Mouse (Mus musculus) hindbrain, embryonic 14.5 days (tissue): ENCODE results near the gene Lsm12. TPM values are rescaled to one million over a fixed set of nuclear protein-coding genes. Genes with fewer than 3 reads are reported as not detected.

ENCODE experiments used
- ATAC-seq: fragments of 200-750 bp; cut with Nextera tagmentation; 2 replicates; pipeline ENCODE4 v1.8.0; 2017; ENCODE audit warnings: moderate number of reproducible peaks, mild to moderate bottlenecking, moderate TSS enrichment, moderate library complexity; ENCODE audit not compliant: low FRiP score
- DNase-seq: peaks from one replicate; pipeline ENCODE4 v3.0.0-alpha.2; 2015; ENCODE audit warnings: low spot score
- H3K27ac ChIP-seq: fragments of 300-500 bp; sonication (generic); 2 replicates; pipeline ENCODE4 v1.5.1; 2014; ENCODE audit warnings: mild to moderate bottlenecking, moderate library complexity
- H3K27me3 ChIP-seq: fragments of 300-500 bp; sonication (generic); 2 replicates; pipeline ENCODE4 v1.6.1; 2014; ENCODE audit warnings: mild to moderate bottlenecking, low read length, mixed read lengths; ENCODE audit not compliant: control insufficient read depth, insufficient read depth
- H3K36me3 ChIP-seq: fragments of 300-500 bp; sonication (generic); replicated peaks from 2 replicates; pipeline ENCODE4 v1.6.1; 2014; ENCODE audit not compliant: control insufficient read depth, insufficient read depth
- H3K4me1 ChIP-seq: fragments of 300-500 bp; sonication (generic); replicated peaks from 2 replicates; pipeline ENCODE4 v1.6.1; 2014; ENCODE audit warnings: antibody characterized with exemption, low read length, mixed read lengths; ENCODE audit not compliant: control insufficient read depth, insufficient read depth
- H3K4me2 ChIP-seq: fragments of 300-500 bp; sonication (generic); replicated peaks from 2 replicates; pipeline ENCODE4 v1.6.1; 2014; ENCODE audit warnings: mild to moderate bottlenecking, moderate library complexity
- H3K4me3 ChIP-seq: fragments of 300-500 bp; sonication (generic); replicated peaks from 2 replicates; pipeline ENCODE4 v1.5.1; 2014; ENCODE audit warnings: mild to moderate bottlenecking, low read length
- H3K9ac ChIP-seq: fragments of 300-500 bp; sonication (generic); 2 replicates; pipeline ENCODE4 v1.6.1; 2014
- H3K9me3 ChIP-seq: fragments of 300-500 bp; sonication (generic); 2 replicates; pipeline ENCODE4 v1.6.1; 2016; ENCODE audit warnings: low read length; ENCODE audit not compliant: control insufficient read depth
- WGBS: fragments of 180-500 bp; shearing (Covaris S2); extraction: QIAGEN DNeasy Blood & Tissue Kit; methylation state at CpG from one replicate; pipeline ENCODE4 v1.1.7; 2014; 5-methylcytosine and 5-hydroxymethylcytosine counted together
- polyA plus RNA-seq: library from polyadenylated mRNA; unstranded; fragments of >200 nt; fragmentation: Nextera tagmentation; extraction: Ambion mirVana; gene quantifications from 2 replicates; pipeline ENCODE4 v1.2.1, GENCODE M21; 2014

Gene Lsm12
- polyA plus RNA-seq, 1 experiment from 2014 or later: 78.6 TPM

GRCm38 (mm10) chr11:102217876-102218430 lies 32.9 kb upstream of the Lsm12 start:
- Histone ChIP-seq H3K4me2 (peak overlapping the region; percentile 45), H3K4me1 (peaks cover 41% of the 10 kb centered on the region), H3K27ac (peak overlapping the region; percentile 73; the same call in 1 of the 2 replicates), H3K9me3 (no peaks in the 10 kb centered on the region), H3K27me3 (no peaks in the 10 kb centered on the region), H3K4me3 (peak overlapping the region; percentile 7; the same call in 1 of the 2 replicates), H3K36me3 (peaks cover 26% of the 10 kb centered on the region), H3K9ac (peak overlapping the region; percentile 41)
- ATAC-seq: no peak
- 77% methylated on average over 7 of the region's 7 CpGs for WGBS
- DNase-seq: no peak

DNA sequence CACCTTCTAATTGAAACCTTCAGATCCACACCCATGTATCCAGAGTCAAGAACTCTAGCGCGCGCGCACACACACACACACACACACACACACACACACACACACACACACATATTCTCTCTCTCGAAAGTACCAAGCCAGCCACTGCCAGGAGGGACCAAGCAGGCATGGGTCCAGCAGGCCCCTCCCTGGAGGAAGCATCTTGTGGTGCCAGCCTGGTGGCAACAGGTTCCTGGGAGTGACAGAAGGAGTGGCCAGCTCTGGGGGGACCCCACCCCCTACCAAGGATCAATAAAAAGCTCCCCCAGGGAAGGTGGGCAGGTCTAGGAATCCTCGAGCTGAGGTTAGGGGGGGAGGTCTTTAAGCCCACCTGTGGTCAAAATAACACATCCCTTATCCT lies 32.3 kb upstream of the Lsm12 start:
- no peak overlapping the region for H3K4me3 ChIP-seq
- H3K4me1 ChIP-seq: peaks cover 41% of the 10 kb centered on the region

GRCm38 (mm10) chr11:102216886-102217240 lies 31.8 kb upstream of the Lsm12 start:
- no peaks in the 10 kb centered on the region for H3K9me3 ChIP-seq
- H3K4me3 ChIP-seq: no peak overlapping the region
- DNase-seq (no peak), ATAC-seq (no peak)
- no peak overlapping the region for H3K27ac ChIP-seq
- WGBS: 54% methylated on average over 5 of the region's 5 CpGs
- no peaks in the 10 kb centered on the region for H3K27me3 ChIP-seq
- peaks cover 20% of the 10 kb centered on the region for H3K36me3 ChIP-seq
- peaks cover 41% of the 10 kb centered on the region for H3K4me1 ChIP-seq
- no peak overlapping the region for H3K9ac ChIP-seq
- H3K4me2 ChIP-seq: no peak overlapping the region

More for the DNA sequence above, 32.3 kb upstream of the Lsm12 start:
- ATAC-seq (no peak), DNase-seq (no peak)
- Histone ChIP-seq H3K27me3 (no peaks in the 10 kb centered on the region), H3K36me3 (peaks cover 20% of the 10 kb centered on the region), H3K4me2 (peak overlapping the region; percentile 45; the same call in 1 of the 2 replicates), H3K9me3 (no peaks in the 10 kb centered on the region), H3K27ac (no peak overlapping the region), H3K9ac (no peak overlapping the region)
- 81% methylated on average over 6 of the region's 6 CpGs for WGBS

GRCm38 (mm10) chr11:102216056-102216885 lies 31.2 kb upstream of the Lsm12 start:
- H3K4me1 ChIP-seq: peaks cover 41% of the 10 kb centered on the region
- no peaks in the 10 kb centered on the region for H3K9me3 ChIP-seq
- 49% methylated on average over 12 of the region's 12 CpGs for WGBS
- no peaks in the 10 kb centered on the region for H3K27me3 ChIP-seq
- no peak overlapping the region for H3K27ac ChIP-seq
- no peak overlapping the region for H3K4me3 ChIP-seq
- DNase-seq (no peak), ATAC-seq (no peak)
- peaks cover 18% of the 10 kb centered on the region for H3K36me3 ChIP-seq
- no peak overlapping the region for H3K9ac ChIP-seq
- H3K4me2 ChIP-seq: no peak overlapping the region

GRCm38 (mm10) chr11:102215511-102215910 lies 30.4 kb upstream of the Lsm12 start:
- H3K4me2 ChIP-seq: no peak overlapping the region
- peaks cover 41% of the 10 kb centered on the region for H3K4me1 ChIP-seq
- WGBS: 71% methylated on average over 11 of the region's 11 CpGs
- DNase-seq (no peak), ATAC-seq (no peak)
- H3K4me3 ChIP-seq: no peak overlapping the region
- H3K27ac ChIP-seq: no peak overlapping the region
- H3K27me3 ChIP-seq: no peaks in the 10 kb centered on the region
- H3K9ac ChIP-seq: no peak overlapping the region
- H3K36me3 ChIP-seq: peaks cover 18% of the 10 kb centered on the region
- H3K9me3 ChIP-seq: no peaks in the 10 kb centered on the region

DNA sequence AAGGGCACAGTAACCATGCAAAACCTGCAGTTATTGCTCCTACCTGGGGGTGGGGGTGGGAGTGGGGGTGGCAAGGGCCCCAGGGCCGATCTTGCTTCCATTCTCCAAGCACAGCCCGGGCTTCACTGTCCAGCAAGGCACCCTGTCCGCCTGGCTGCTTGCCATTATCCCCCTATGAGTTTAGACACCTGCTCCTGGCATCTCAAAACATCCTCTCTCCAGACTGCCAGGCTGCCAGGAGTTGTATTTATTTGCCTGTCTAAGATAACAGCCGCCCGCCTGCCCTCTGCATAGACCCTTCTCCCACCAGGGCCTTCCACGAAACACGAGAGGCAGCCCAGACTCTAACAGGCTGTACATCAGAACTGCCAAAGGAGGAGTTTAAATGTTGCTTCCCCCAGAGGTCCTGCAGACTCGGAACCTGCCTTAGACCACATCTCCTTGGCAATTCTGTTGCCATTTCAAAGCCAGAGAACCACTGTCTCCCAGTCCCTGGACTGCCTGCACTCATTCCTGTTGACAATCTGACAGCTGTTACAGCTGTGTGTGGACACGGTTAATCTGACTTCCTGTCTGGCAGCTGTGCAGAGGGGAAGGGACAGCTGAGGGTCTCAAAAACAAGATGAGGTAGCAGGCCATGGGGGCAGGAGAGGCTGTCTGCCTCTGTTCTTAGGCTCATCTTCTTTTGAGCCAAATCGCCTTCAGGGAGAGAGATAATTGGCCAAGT lies 29.5 kb upstream of the Lsm12 start:
- Histone ChIP-seq H3K4me2 (no peak overlapping the region), H3K4me1 (peaks cover 38% of the 10 kb centered on the region), H3K4me3 (no peak overlapping the region), H3K27me3 (no peaks in the 10 kb centered on the region), H3K9ac (no peak overlapping the region), H3K9me3 (no peaks in the 10 kb centered on the region), H3K27ac (no peak overlapping the region), H3K36me3 (peaks cover 18% of the 10 kb centered on the region)
- no peak for DNase-seq
- no peak for ATAC-seq
- 62% methylated on average over 10 of the region's 10 CpGs for WGBS

- ATAC-seq (no peak), DNase-seq (no peak)
- no peak overlapping the region for H3K9ac ChIP-seq
- WGBS: 63% methylated on average over 18 of the region's 18 CpGs
- H3K9me3 ChIP-seq: no peaks in the 10 kb centered on the region
- H3K27me3 ChIP-seq: no peaks in the 10 kb centered on the region
- H3K4me1 ChIP-seq: peaks cover 27% of the 10 kb centered on the region
- no peak overlapping the region for H3K4me3 ChIP-seq
- no peak overlapping the region for H3K27ac ChIP-seq
- peaks cover 10% of the 10 kb centered on the region for H3K36me3 ChIP-seq
- no peak overlapping the region for H3K4me2 ChIP-seq
Measured at GRCm38 (mm10) chr11:102211936-102212341, 26.8 kb upstream of the Lsm12 start.

GRCm38 (mm10) chr11:102211011-102211410 lies 25.9 kb upstream of the Lsm12 start:
- Histone ChIP-seq H3K27ac (no peak overlapping the region), H3K4me3 (no peak overlapping the region), H3K9ac (no peak overlapping the region), H3K27me3 (no peaks in the 10 kb centered on the region), H3K4me1 (peaks cover 24% of the 10 kb centered on the region), H3K4me2 (no peak overlapping the region), H3K9me3 (no peaks in the 10 kb centered on the region), H3K36me3 (peaks cover 17% of the 10 kb centered on the region)
- ATAC-seq (no peak), DNase-seq (no peak)
- 70% methylated on average over 5 of the region's 5 CpGs for WGBS

DNA sequence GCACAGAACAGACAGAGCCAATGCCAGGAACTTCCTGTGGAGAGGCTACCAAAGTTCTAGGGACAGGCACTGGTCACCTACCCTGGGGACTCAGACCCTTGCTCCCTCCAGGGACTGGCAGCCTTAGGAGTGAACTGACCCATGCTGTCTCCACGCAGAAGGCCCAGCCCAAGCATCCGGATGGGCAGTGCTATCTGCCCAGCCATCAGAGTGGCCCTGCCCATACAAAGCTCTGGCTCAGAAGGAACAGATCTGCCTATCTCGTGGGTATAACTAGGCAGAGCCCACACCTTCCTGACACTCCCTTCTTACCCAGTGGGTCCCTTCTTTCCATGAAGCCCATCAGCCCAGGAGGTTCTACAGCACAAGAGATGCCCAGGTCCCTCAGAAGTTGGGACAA lies 25.1 kb upstream of the Lsm12 start:
- WGBS: 74% methylated on average over 3 of the region's 3 CpGs

More for the DNA sequence above, 25.1 kb upstream of the Lsm12 start:
- H3K9me3 ChIP-seq: no peaks in the 10 kb centered on the region
- H3K27me3 ChIP-seq: no peaks in the 10 kb centered on the region
- H3K4me1 ChIP-seq: peaks cover 16% of the 10 kb centered on the region
- no peak overlapping the region for H3K27ac ChIP-seq
- H3K9ac ChIP-seq: no peak overlapping the region
- H3K4me2 ChIP-seq: no peak overlapping the region
- H3K36me3 ChIP-seq: peaks cover 25% of the 10 kb centered on the region
- no peak for ATAC-seq
- no peak for DNase-seq
- H3K4me3 ChIP-seq: no peak overlapping the region
